Mouse (Mus musculus) layer of hippocampus, adult 18-20 months (tissue): ENCODE data around the gene Magi2. TPM values are rescaled to one million over a fixed set of nuclear protein-coding genes. Genes with fewer than 3 reads are reported as not detected.
A peak's percentile ranks its signal among the peaks of the same experiment; 100 is the strongest.

Source experiments
- DNase-seq, 2 experiments: peaks; one replicate each; pipeline ENCODE4 v3.0.0; 2022; ENCODE audit warnings: low spot score in 2 of 2
- total RNA-seq, 2 experiments: library from RNA; stranded (reverse); gene quantifications; 2 replicates each; pipeline ENCODE4 v1.2.3; 2021

Gene Magi2
- total RNA-seq, 2 experiments from 2014 or later, result 114 to 141 TPM

DNA sequence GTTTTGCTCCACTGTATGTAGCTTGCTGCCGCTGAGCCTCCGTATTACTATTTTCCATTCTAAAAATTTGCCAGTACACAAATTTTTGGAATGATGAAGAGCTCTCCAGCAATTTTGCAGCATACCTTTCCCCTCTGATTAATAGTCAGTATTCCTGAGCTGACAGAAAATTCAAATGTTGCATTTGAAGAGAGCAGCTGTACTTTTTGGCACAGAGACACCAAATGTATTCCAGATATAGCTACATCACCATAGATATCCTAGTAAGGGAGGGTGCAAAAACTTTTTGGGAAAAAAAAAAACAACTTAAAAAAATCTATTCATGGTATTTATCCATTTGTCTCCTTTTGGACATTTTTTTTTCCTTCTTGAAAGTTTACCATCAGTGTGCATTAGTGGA, 518.5 kb downstream of the Magi2 start:
- DNase-seq, result peak; percentile 16 to 61

DNA sequence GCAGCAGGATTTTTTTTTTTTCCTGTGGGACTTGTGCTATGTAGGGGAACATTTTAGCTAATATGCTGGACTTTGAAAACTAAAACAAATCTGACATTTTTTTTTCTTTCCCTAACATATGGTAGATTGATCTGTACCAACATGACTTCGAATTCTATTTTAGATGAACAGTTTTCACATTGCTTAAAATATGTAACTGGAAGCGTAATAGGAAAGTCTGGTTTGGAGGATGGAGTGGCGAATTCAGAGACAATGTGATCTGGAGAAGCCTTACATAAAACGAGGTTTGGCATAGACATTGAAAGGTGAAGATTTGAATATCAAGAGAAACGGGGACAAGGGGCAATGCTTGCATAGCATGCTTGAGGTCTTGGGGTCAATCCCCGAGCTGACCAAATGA, 519.1 kb downstream of the Magi2 start:
- DNase-seq, result peak in 1 of 2 experiments; percentile 60

GRCm38 (mm10) chr5:19746865-19747514, 520.2 kb downstream of the Magi2 start:
- peak in 1 of 2 experiments; percentile 42 for DNase-seq

DNA sequence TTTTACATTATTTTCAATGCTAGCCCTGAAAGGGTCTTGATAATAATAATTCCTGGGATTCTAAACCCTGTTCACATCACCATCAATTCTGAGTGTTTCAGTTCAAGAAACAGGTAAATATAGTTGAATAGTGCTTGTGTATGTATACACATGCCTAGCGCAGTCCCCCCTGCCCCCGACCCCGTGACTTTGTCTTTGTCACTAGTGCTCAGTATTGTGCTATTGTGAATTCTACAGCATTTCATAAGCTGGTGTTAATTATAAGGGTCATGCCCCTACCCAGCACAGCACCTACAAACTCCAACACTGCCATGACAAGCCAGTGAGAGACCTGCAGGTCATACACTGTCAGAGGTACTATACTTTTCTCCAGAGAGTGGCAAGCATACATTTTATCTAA, 520.8 kb downstream of the Magi2 start:
- DNase-seq, result no peak

GRCm38 (mm10) chr5:19779224-19779623, 552.4 kb downstream of the Magi2 start:
- DNase-seq, result no peak

DNA sequence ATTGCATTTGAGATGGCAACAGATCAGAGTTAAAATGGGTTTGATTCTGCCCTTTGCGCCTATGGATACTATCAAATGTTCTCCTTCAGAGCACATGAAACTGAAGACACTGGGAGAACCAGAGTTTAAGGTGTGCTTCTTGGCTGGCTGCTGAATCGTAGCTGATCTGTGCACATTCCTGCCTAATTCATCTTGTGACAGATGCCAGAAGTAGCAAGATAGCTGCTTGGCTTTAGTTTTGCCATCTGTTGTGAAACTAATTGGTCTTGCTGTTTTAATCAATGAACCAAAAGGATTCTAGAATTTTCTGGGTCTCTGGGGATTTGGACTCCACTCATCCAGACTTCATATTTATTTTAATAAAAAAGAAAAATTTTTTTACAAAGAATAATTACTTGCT, 553.2 kb downstream of the Magi2 start:
- DNase-seq, result peak in 1 of 2 experiments; percentile 17

DNA sequence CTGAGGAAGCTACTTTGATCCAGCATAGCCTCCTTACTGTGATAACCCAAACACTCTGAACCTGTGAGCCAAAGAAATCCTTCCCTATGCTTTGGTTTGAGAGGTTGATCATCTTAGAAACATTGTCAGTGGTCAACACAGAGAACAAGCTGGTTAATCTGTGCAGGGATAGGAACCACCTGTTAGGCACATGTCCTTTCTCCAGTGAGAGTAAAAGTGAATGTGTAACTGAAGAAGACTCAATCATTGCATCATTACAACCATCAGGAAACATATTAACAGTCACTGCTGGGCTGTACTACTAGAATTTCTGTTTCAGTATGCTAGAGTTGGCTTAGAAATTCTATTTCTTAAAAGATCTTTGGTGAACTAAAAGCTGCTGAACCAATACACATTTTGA, 558.5 kb downstream of the Magi2 start:
- DNase-seq, result no peak

GRCm38 (mm10) chr5:19787522-19788144, 560.8 kb downstream of the Magi2 start:
- peak in 1 of 2 experiments; percentile 9 for DNase-seq

DNA sequence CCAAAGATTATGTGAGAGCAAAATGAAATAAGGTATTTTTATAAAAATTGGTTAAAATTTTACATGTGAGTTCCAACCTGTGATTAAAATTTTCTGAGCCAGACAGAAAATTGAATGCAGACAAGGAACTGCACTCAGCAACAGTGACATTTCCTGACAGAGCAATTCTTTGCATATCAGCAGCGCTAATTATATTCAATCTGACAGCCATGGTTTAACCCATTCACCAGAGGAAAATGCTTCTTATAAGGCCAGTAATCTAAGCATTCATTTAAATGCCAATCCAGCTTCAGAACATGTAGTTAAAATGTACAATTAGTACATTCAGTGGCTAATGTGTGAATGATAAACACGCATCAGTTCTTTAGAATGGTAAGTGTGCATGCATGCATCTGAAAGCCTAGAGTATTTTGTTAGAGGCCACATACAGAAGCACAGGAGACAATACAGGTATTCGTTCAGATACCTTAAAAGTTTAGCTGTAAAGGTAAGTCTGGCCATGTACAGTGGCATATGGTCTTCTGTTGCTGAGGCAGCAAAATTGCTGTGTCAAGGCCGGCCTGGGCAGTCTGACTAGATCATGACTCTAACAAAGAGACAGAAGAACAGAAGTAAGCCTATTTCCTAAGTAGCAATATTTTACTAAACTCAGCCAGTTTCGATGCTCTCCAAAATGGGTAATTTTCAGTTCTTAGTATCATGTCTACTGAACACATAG, 576.4 kb downstream of the Magi2 start:
- DNase-seq, result no peak

- no peak for DNase-seq
These were observed 595.7 kb downstream of the Magi2 start for GRCm38 (mm10) chr5:19822502-19822901.

GRCm38 (mm10) chr5:19825943-19826342, 599.1 kb downstream of the Magi2 start:
- DNase-seq, result no peak

- no peak for DNase-seq
These were observed 602.5 kb downstream of the Magi2 start for GRCm38 (mm10) chr5:19829341-19829740.

DNA sequence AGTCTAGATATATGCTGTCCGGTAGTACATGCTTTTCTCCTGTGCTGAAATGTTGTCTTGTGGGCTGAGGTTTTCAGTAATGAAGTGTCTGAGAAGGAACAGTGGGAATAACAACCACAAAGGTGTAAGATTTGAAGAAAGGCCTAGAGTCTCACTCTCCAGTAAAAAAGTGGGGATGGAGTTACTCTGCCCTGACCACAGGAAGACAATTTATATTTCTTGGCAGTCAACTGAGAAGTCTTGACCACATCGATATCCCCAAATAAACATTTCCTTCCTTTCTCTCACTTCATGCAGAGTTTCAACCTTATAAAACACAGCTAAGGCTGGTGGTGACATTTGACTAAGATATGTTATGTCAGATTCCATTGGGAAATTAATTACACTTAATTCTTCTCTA, 636.0 kb downstream of the Magi2 start:
- no peak for DNase-seq

DNA sequence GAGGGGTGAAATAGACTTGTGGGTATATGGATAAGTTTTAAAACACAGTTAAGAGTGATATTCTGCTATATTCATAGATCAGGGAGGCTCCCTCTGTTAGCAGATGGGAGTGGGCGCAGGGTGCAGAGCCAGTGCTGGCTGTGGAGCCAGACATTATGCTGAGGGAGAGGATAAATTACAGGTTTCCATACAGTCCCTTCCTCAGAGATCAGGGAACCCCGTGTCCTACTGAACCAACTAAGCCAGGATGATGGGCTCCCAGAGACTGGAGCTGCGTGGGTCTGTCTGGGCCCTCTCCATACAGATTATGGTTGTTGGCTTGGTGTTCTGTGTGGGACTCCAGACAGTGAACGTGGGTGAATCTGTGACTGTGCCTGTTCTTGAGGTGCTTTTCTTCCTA, 643.6 kb downstream of the Magi2 start:
- peak; percentile 51 to 76 for DNase-seq

DNA sequence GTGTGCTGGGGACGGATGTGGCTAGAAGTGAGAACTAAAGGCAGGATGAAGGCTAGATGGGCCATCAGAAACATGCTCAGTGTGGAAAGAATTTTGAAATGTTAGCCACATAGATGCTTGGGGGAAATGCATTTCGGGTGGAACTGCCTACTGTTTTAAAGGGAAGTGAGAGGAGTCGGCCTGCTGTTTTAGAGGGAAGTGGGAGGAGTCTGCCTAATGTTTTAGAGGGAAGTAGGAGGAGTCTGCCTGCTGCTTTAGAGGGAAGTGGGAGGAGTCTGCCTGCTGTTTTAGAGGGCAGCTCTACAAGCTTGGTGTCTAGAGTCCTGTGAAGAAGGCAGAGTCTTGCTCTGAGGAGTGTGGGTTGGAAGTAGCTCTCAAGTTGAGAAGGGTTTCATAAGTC, 664.9 kb downstream of the Magi2 start:
- no peak for DNase-seq

DNA sequence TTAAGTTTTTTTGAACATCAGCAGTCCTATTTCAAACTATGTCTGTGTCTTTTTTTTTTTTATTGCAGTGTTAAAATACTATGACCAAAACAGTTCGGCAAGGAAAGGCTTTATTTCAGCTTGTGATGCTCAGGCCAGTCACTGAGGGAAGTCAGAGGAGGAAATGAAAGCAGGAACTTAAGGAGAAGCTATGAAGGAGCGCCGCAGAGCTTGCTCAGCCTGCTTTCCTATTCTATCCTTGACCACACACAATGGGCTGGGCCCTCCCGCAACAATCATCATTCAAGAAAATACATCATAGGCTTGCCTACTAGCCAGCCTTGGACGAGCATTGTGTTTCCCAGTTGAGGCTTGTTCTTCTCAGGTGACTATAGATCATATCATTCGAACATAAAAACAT, 669.1 kb downstream of the Magi2 start:
- DNase-seq, result no peak

GRCm38 (mm10) chr5:19901625-19902024, 674.8 kb downstream of the Magi2 start:
- no peak for DNase-seq

DNA sequence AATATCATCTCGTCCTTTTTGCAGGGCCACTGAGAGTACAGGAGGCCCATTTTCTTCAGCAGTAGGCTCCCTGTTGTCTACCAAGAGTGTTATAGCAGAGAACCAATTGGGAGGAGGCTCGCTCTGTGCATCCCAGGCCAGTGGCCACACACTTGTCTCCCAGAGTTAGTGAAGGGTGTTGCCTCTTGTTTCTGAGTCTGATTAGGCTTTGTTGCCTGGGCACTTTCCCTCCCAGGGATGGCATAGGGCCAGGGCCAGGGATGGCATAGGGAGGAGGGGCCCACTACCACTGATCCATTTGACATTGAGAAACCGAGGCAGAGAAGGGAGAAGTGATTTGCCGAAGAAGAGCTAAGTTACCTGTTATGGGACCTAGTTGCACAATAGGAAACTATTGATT, 679.8 kb downstream of the Magi2 start:
- no peak for DNase-seq

- peak; percentile 33 to 39 for DNase-seq
These were observed 680.6 kb downstream of the Magi2 start for GRCm38 (mm10) chr5:19907381-19907982.

GRCm38 (mm10) chr5:19907983-19908705, 681.3 kb downstream of the Magi2 start:
- DNase-seq, result peak; percentile 23 to 60

- DNase-seq, result peak in 1 of 2 experiments; percentile 41
These were observed 681.8 kb downstream of the Magi2 start for GRCm38 (mm10) chr5:19908706-19909060.
